Mouse (Mus musculus) C3H10T1/2 (cell line): ENCODE results near the gene Oas1e. TPM values are rescaled to one million over a fixed set of nuclear protein-coding genes. Genes with fewer than 3 reads are reported as not detected.

Experiments
- polyA plus RNA-seq, 2 experiments: library from polyadenylated mRNA; unstranded; fragments of >200 nt; fragmentation: generic; extraction: Trizol; gene quantifications; one replicate each; pipeline ENCODE4 v1.2.1; 2012; ENCODE audit warnings: missing spikeins in 2 of 2

The Oas1e gene
- not detected for polyA plus RNA-seq

DNA sequence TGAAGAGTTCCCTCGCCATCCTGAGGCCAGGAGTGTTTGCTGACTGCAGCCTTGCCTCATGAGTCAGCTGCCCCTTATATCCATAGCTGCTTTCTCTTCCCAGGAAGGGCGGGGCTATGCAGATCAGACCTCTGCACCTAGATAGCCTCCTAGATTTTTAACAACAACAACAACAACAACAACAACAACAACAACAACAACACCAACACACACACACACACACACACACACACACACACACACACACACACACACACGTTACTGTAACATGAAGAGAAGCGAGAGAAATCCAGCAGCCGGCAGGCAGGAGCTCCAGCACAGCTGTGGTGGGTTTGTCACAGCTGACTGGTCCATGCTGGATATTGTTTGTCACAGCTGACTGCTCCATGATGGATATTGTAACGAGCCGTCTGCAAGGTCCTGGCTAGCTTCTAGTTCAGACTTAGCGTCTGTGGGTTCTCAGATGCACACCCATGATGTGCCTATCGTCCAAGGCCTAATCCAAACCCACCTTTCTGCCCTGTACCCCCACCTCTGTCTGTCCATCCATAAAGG is at the start of gene Oas1e:
Gene Oas1e, minus strand, starts transcription at position 51 of the 555 bp plus-strand sequence.

DNA sequence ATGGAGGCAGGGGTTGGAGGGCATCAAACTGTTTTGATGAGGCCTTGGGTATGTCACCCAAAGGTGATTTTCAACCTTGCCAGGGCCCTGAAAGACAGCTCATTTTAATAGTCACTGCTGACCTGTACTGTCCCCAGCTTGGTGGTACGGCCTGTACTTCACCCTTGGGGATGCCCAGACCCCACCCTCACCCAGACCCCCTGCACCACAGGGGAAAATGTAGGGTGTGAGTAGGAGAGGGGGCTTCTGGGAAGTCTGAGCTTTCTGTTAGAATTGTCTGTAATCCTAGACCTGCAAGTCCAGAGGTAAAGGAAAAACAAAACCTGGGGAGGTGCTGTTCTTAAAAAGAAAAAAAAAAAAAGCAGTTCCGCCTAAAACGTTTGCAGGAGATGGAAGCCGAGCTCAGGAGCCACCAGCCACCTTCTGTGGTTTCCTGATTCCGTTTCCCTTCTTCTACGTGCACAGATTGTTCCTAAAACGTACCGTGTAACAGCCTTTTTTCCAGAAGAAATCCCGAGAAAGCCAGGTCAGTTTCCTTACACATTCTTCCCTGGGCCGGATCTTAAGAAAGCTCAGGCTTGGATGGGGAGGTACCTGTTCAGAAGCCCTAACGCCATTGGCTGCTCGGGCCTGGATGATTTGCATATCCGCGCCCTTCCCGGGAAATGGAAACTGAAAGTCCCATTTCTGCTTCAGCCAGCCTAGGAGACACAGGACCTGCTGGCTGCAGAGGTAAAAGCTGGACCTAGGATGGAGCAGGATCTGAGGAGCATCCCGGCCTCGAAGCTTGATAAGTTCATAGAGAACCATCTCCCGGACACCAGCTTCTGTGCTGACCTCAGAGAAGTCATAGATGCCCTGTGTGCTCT is 16.9 kb upstream of the Oas1e start, which contains the start of gene Oas1c:
Gene Oas1c, minus strand, starts transcription at position 564 of the 869 bp plus-strand sequence.

DNA sequence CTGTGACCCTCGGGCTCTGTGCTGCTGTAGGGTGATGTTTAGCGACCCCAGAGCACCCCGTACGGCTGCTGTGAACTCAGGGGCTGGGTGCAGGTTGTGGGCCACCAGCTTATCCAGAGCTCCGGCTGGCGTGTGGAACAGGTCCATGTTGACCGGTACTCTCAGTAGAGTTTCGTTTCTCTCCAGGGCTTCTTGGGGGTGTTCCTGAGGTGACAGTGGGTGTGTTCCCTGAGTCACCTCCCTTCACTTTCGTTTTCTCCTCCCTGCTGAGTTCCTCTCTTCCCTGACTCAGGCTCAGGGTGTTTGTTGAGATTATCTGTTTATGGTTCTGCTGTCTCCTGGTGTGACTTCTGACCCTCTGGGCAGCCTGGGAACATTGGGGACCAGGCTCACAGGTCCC is 17.9 kb downstream of the Oas1e start, which contains the start of gene Oas3:
Gene Oas3, minus strand, starts transcription at position 184 of the 400 bp plus-strand sequence.

DNA sequence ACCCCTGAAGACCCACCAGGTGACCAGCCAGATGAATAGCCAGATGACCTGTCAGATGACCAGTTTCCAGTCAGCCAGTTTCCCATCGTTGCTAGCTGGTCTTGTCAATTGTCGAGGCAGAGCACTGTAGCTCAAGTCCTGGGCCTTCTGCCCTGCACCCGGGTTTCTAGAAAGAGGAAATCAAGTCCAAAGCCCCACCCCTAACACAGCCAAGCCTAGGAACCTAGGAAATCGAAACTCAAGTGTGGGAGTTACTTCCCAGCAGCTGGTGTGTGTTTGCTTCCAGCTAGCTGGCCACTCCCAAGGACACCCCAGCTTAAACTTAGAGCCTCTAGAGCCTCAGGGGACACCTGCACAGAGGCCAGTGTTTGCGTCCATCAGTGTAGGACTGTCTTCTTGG is 45.6 kb downstream of the Oas1e start, which contains the start of gene Oas2:
Gene Oas2, minus strand, starts transcription at position 166 of the 400 bp plus-strand sequence.

Other genes with a start within 250 kb of the Oas1e start
- gene Tpcn1, start 206.9 kb downstream of the Oas1e start, polyA plus RNA-seq: 10 to 100 TPM in 1 of 2 experiments, 1 to 10 TPM in 1; 2.7 to 10.9 TPM
- 1 to 10 TPM in 1 of 2 experiments, under 1 TPM in 1; 0.16 to 1.7 TPM for gene Iqcd, start 206.5 kb downstream of the Oas1e start, polyA plus RNA-seq
- gene Rita1, start 182.9 kb downstream of the Oas1e start, polyA plus RNA-seq: 10 to 100 TPM in 1 of 2 experiments, 1 to 10 TPM in 1; 9.0 to 11.5 TPM
- 10 to 100 TPM; 29.1 to 39.7 TPM for gene Ddx54, start 182.8 kb downstream of the Oas1e start, polyA plus RNA-seq
- gene Cfap73, start 161.3 kb downstream of the Oas1e start, polyA plus RNA-seq: not detected
- gene Rasal1, start 146.7 kb downstream of the Oas1e start, polyA plus RNA-seq: under 1 TPM in 1 of 2 experiments, not detected in 1; 0.06 TPM
- under 1 TPM in 1 of 2 experiments, not detected in 1; 0.11 TPM for gene Dtx1, start 83.6 kb downstream of the Oas1e start, polyA plus RNA-seq
- gene Oas2, start 45.7 kb downstream of the Oas1e start, polyA plus RNA-seq: under 1 TPM in 1 of 2 experiments, not detected in 1; 0.42 TPM
- gene Oas3, start 17.9 kb downstream of the Oas1e start, polyA plus RNA-seq: not detected
- 1 to 10 TPM in 1 of 2 experiments, under 1 TPM in 1; 0.08 to 2.2 TPM for gene Oas1c, start 17.0 kb upstream of the Oas1e start, polyA plus RNA-seq
- under 1 TPM in 1 of 2 experiments, not detected in 1; 0.08 TPM for gene Oas1f, start 51.8 kb upstream of the Oas1e start, polyA plus RNA-seq
- not detected for gene Oas1h, start 65.9 kb upstream of the Oas1e start, polyA plus RNA-seq
- gene Oas1g, start 92.1 kb upstream of the Oas1e start, polyA plus RNA-seq: under 1 TPM in 1 of 2 experiments, not detected in 1; 0.12 TPM
- gene Oas1a, start 112.0 kb upstream of the Oas1e start, polyA plus RNA-seq: under 1 TPM; 0.02 to 0.58 TPM
- gene Oas1d, start 119.0 kb upstream of the Oas1e start, polyA plus RNA-seq: not detected
- gene Rph3a, start 214.6 kb upstream of the Oas1e start, polyA plus RNA-seq: not detected